Mouse (Mus musculus) CH12.LX (cell line): Measurements from ENCODE around the gene Cwc22.

Experiments used
- BHLHE40 ChIP-seq: IDR thresholded peaks from 2 replicates; pipeline ENCODE4 v1.6.1; 2011; ENCODE audit warnings: mild to moderate bottlenecking, low read depth, low read length, improper control_type of control experiment
- CTCF ChIP-seq, 2 experiments: IDR thresholded peaks in 1 of 2; conservative IDR thresholded peaks in 1 of 2; 2 replicates each; pipeline ENCODE4 v1.5.1; 2011 to 2012; ENCODE audit warnings: low read depth in 2 of 2, low read length in 2 of 2, improper control_type of control experiment in 1 of 2, inconsistent platforms in 1 of 2, mild to moderate bottlenecking in 1 of 2, moderate library complexity in 1 of 2
- EP300 ChIP-seq: IDR thresholded peaks from 2 replicates; pipeline ENCODE4 v1.6.1; 2011; ENCODE audit warnings: low read length, improper control_type of control experiment
- HCFC1 ChIP-seq: IDR thresholded peaks from 2 replicates; pipeline ENCODE4 v1.6.1; 2012; ENCODE audit warnings: low read depth, mild to moderate bottlenecking, inconsistent platforms, low read length, improper control_type of control experiment
- MXI1 ChIP-seq: IDR thresholded peaks from 2 replicates; pipeline ENCODE4 v1.6.1; 2011; ENCODE audit warnings: mild to moderate bottlenecking, low read depth, low read length, improper control_type of control experiment
- POLR2A ChIP-seq: IDR thresholded peaks from 2 replicates; pipeline ENCODE4 v1.6.1; 2011; ENCODE audit warnings: low read depth, mild to moderate bottlenecking, improper control_type of control experiment, low read length
- SIN3A ChIP-seq: IDR thresholded peaks from 2 replicates; pipeline ENCODE4 v1.6.1; 2012; ENCODE audit warnings: low read length, improper control_type of control experiment, inconsistent platforms
- TCF12 ChIP-seq: IDR thresholded peaks from 2 replicates; pipeline ENCODE4 v1.6.1; 2014; ENCODE audit warnings: low read depth, mild to moderate bottlenecking, inconsistent platforms, low read length, improper control_type of control experiment
- UBTF ChIP-seq: IDR thresholded peaks from 2 replicates; pipeline ENCODE4 v1.6.1; 2012; ENCODE audit warnings: low read depth, mild to moderate bottlenecking, inconsistent platforms, low read length, improper control_type of control experiment, moderate library complexity
- USF1 ChIP-seq: IDR thresholded peaks from 2 replicates; pipeline ENCODE4 v1.6.1; 2014; ENCODE audit warnings: low read depth, mild to moderate bottlenecking, inconsistent platforms, low read length, improper control_type of control experiment
- ZC3H11A ChIP-seq: IDR thresholded peaks from 2 replicates; pipeline ENCODE4 v1.6.1; 2012; ENCODE audit warnings: low read depth, mild to moderate bottlenecking, inconsistent platforms, low read length, improper control_type of control experiment

- TF ChIP-seq CTCF (conservative IDR thresholded peaks at IDR 0.05 in 1 of 2, IDR thresholded peaks at IDR 0.05 in 1 of 2; ENCODE audit: low read depth in 2 of 2, low read length in 2 of 2) (no peak), SIN3A (no peak), HCFC1 (no peak), UBTF (no peak), TCF12 (no peak), MXI1 (no peak), POLR2A (no peak), USF1 (no peak), EP300 (no peak), BHLHE40 (no peak), ZC3H11A (no peak)
Observed at GRCm38 (mm10) chr2:77974986-77975385, 28.8 kb upstream of the Cwc22 start.
